Mouse (Mus musculus): Measurements from ENCODE around the gene Tpx2. TPM values are rescaled to one million over a fixed set of nuclear protein-coding genes. Genes with fewer than 3 reads are reported as not detected.

Tpx2 gene
- polyA plus RNA-seq, 1 experiment from 2014 or later: 51.1 TPM

- no peak overlapping the region for H3K4me2 ChIP-seq (replicated peaks)
- H3K4me1 ChIP-seq: peaks cover 19% of the 10 kb centered on the region
- no peaks in the 10 kb centered on the region for H3K36me3 ChIP-seq
- H3K9ac ChIP-seq (replicated peaks): no peak overlapping the region
- H3K9me3 ChIP-seq: no peaks in the 10 kb centered on the region
- no peak overlapping the region for H3K4me3 ChIP-seq
- H3K27me3 ChIP-seq: no peaks in the 10 kb centered on the region
- ATAC-seq (replicated peaks): no peak
- WGBS: 92% methylated on average over 1 of the region's 1 CpGs
- no peak overlapping the region for H3K27ac ChIP-seq (replicated peaks)
Observed at GRCm38 (mm10) chr2:152813232-152813631, 34.5 kb upstream of the Tpx2 start.

- H3K36me3 ChIP-seq: peaks cover 5% of the 10 kb centered on the region
- H3K27ac ChIP-seq (replicated peaks): no peak overlapping the region
- no peak overlapping the region for H3K4me2 ChIP-seq (replicated peaks)
- H3K27me3 ChIP-seq: no peaks in the 10 kb centered on the region
- H3K9me3 ChIP-seq: no peaks in the 10 kb centered on the region
- no peak for ATAC-seq (replicated peaks)
- WGBS: 92% methylated on average over 6 of the region's 6 CpGs
- no peak overlapping the region for H3K4me3 ChIP-seq
- no peak overlapping the region for H3K9ac ChIP-seq (replicated peaks)
- peaks cover 27% of the 10 kb centered on the region for H3K4me1 ChIP-seq
Observed at GRCm38 (mm10) chr2:152814213-152814874, 33.4 kb upstream of the Tpx2 start.

DNA sequence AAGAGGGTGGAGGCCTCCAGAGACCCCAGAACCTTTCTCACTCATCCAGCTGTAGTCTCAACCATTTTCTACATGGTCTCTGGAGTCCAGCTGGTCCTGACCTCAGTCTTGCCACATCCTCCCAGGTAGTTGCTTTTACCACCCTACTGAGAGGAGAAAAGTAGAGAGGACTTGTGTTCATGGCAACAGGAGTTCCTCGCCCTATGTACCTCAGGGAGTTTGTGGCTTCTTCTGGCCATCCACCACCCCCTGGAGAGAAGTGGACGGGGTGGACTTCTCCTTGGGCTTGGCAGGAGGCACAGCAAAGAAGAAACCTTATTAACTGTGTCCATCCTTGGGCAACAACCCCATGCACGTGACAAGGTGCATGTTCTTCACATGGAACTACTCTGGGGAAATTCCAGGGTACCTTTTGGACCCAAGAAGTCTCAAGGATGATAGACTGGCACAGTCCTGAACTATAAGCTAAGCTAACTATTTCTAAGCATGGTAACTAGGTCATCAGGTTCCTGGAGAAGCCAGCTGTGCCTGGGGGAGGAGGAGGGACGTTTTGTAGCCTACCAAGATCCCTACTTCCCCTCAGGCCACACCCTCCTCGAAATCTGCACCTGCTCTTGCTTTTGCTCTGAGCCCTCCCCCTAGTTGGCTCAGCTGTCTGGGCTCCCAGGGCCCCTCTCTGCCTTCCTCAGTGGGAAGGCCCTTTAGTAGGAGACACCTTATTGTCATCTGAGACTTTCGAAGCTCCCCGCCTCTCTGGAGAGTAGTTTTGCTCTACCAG, 31.7 kb upstream of the Tpx2 start:
- WGBS: 74% methylated on average over 7 of the region's 7 CpGs
- H3K4me1 ChIP-seq: peaks cover 42% of the 10 kb centered on the region
- no peak for ATAC-seq (replicated peaks)

GRCm38 (mm10) chr2:152816657-152817348, 31.0 kb upstream of the Tpx2 start:
- H3K4me1 ChIP-seq: peaks cover 47% of the 10 kb centered on the region
- no peak overlapping the region for H3K4me2 ChIP-seq (replicated peaks)
- H3K27ac ChIP-seq (replicated peaks): no peak overlapping the region

More for the DNA sequence above, 31.7 kb upstream of the Tpx2 start:
- Histone ChIP-seq H3K36me3 (peaks cover 7% of the 10 kb centered on the region), H3K27me3 (no peaks in the 10 kb centered on the region), H3K4me3 (no peak overlapping the region), H3K4me2 (replicated peaks) (no peak overlapping the region), H3K9ac (replicated peaks) (no peak overlapping the region), H3K27ac (replicated peaks) (no peak overlapping the region), H3K9me3 (no peaks in the 10 kb centered on the region)

DNA sequence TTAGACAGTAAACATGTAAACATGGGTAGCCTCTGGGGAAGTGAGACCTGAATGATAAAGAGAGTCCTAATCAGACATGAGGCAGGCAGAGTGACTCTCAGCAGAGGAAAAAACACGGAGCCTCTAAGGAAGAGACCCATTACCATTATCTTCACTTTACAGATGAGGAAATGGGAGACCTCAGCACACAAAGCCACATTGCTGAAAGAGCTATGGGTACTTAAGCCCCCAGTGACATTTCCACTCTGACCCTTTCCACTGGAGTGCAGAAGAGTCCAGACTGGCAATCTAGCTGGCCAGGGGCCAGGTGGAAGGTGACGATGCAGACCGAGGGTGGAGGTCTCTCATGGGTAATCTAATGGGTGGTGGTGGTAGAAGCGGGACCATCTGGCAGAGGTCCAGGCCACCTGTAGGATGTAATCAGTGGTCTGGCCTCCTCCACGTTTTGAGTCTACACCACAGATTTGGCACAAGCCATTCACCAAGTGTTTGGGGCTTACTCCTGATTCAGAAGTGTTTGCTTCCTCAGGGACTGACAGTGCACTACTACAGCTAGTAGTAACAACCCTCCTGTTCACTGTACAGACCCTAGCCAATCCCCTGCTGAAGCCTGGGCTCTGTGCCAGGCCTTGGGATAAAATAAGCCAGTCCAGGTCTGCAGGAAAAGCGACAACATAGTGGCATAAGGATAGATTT, 30.0 kb upstream of the Tpx2 start:
- no peaks in the 10 kb centered on the region for H3K27me3 ChIP-seq
- 31% methylated on average over 6 of the region's 6 CpGs for WGBS
- no peak overlapping the region for H3K9ac ChIP-seq (replicated peaks)
- peaks cover 47% of the 10 kb centered on the region for H3K4me1 ChIP-seq
- peaks cover 7% of the 10 kb centered on the region for H3K36me3 ChIP-seq
- H3K9me3 ChIP-seq: no peaks in the 10 kb centered on the region
- H3K4me2 ChIP-seq (replicated peaks): no peak overlapping the region
- H3K4me3 ChIP-seq: no peak overlapping the region
- H3K27ac ChIP-seq (replicated peaks): peak overlapping the region; percentile 32
- ATAC-seq (replicated peaks): peak; percentile 78

More at GRCm38 (mm10) chr2:152816657-152817348, 31.0 kb upstream of the Tpx2 start:
- no peak for ATAC-seq (replicated peaks)
- peaks cover 7% of the 10 kb centered on the region for H3K36me3 ChIP-seq
- no peak overlapping the region for H3K4me3 ChIP-seq
- 84% methylated on average over 3 of the region's 3 CpGs for WGBS
- H3K9me3 ChIP-seq: no peaks in the 10 kb centered on the region
- H3K27me3 ChIP-seq: no peaks in the 10 kb centered on the region
- H3K9ac ChIP-seq (replicated peaks): no peak overlapping the region

- Histone ChIP-seq H3K36me3 (peaks cover 7% of the 10 kb centered on the region), H3K4me3 (no peak overlapping the region), H3K4me2 (replicated peaks) (no peak overlapping the region), H3K4me1 (peaks cover 50% of the 10 kb centered on the region), H3K27me3 (no peaks in the 10 kb centered on the region), H3K27ac (replicated peaks) (no peak overlapping the region), H3K9ac (replicated peaks) (no peak overlapping the region), H3K9me3 (no peaks in the 10 kb centered on the region)
- 39% methylated on average over 5 of the region's 5 CpGs for WGBS
- ATAC-seq (replicated peaks): no peak
Observed at GRCm38 (mm10) chr2:152818679-152819078, 29.1 kb upstream of the Tpx2 start.

- Histone ChIP-seq H3K4me1 (peaks cover 55% of the 10 kb centered on the region), H3K36me3 (peaks cover 7% of the 10 kb centered on the region), H3K4me2 (replicated peaks) (no peak overlapping the region), H3K27ac (replicated peaks) (no peak overlapping the region), H3K9ac (replicated peaks) (no peak overlapping the region), H3K9me3 (no peaks in the 10 kb centered on the region), H3K4me3 (no peak overlapping the region), H3K27me3 (no peaks in the 10 kb centered on the region)
- no peak for ATAC-seq (replicated peaks)
- WGBS: 97% methylated on average over 3 of the region's 3 CpGs
Observed at GRCm38 (mm10) chr2:152819097-152819624, 28.6 kb upstream of the Tpx2 start.

DNA sequence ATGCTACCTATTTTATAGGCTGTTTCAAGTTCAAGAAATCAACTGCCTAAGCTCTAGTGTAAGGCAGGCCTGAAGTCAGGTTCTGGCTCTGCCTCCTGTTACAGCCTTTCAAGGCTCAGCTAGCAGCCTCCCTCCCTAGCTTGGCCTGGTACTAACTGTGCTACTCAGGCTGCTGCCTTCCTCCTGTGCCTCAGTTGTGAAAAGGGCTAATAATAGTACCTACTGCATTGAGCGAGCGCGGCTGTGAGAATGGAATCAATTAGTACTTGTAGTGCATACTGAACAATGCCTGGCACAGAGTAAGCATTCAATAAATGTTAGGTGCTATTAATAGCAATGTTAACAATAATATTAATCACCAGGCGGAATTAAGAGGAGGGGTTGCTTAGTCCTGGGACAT, 27.8 kb upstream of the Tpx2 start:
- Histone ChIP-seq H3K9me3 (no peaks in the 10 kb centered on the region), H3K4me1 (peaks cover 62% of the 10 kb centered on the region), H3K9ac (replicated peaks) (no peak overlapping the region), H3K4me2 (replicated peaks) (no peak overlapping the region), H3K4me3 (no peak overlapping the region), H3K36me3 (peaks cover 7% of the 10 kb centered on the region), H3K27ac (replicated peaks) (peak overlapping the region; percentile 68), H3K27me3 (no peaks in the 10 kb centered on the region)
- peak; percentile 30; the same call in 1 of the 2 replicates for ATAC-seq (replicated peaks)
- 32% methylated on average over 4 of the region's 4 CpGs for WGBS

DNA sequence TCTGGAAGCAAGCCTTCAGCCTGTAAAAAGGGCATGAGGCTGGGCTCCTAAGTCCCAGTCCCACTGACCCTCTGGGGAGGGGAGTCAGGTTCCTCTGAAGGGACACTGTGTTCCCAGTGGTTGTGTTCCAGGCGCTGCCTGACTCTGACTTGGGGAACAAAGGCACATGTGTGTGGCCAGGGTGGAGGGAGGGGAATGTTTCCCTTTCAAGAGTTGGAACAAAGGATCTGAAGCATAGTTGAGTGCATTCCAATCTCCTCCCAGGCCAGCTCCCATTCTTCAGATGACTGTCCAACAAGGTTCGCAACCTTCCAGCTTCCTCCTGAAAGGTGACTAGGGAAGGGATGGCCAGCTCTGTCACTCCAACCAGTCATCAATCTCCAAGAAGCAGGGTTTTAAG, 27.4 kb upstream of the Tpx2 start:
- Histone ChIP-seq H3K4me2 (replicated peaks) (no peak overlapping the region), H3K9ac (replicated peaks) (no peak overlapping the region), H3K4me3 (no peak overlapping the region), H3K27ac (replicated peaks) (peak overlapping the region; percentile 68), H3K4me1 (peaks cover 66% of the 10 kb centered on the region), H3K27me3 (no peaks in the 10 kb centered on the region), H3K36me3 (peaks cover 7% of the 10 kb centered on the region), H3K9me3 (no peaks in the 10 kb centered on the region)
- no peak for ATAC-seq (replicated peaks)
- WGBS: 15% methylated on average over 2 of the region's 2 CpGs

GRCm38 (mm10) chr2:152821023-152821422, 26.7 kb upstream of the Tpx2 start:
- peak overlapping the region; percentile 68 for H3K27ac ChIP-seq (replicated peaks)
- H3K27me3 ChIP-seq: no peaks in the 10 kb centered on the region
- no peak for ATAC-seq (replicated peaks)
- H3K36me3 ChIP-seq: peaks cover 7% of the 10 kb centered on the region
- H3K9ac ChIP-seq (replicated peaks): no peak overlapping the region
- H3K9me3 ChIP-seq: no peaks in the 10 kb centered on the region
- H3K4me3 ChIP-seq: no peak overlapping the region
- WGBS: 78% methylated on average over 5 of the region's 5 CpGs
- H3K4me1 ChIP-seq: peaks cover 72% of the 10 kb centered on the region
- H3K4me2 ChIP-seq (replicated peaks): no peak overlapping the region

DNA sequence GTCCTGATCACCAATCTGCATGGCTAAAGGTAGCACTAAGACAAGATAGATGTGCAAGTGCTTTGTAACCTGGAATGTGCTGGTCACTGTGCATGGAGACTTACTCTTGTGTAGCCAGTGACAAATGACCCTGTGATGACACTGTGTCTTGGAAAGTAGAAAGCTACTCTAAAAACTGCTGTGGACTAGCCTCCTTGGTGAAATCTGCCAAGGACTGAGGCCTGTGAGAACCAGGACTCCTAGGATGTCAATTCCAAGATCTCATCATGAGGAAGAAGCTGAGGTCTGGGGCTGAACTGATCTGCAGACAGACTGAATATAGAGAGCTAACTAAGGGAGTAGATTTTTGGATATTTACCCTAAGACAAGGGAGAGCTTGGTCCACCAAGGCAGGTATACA, 26.2 kb upstream of the Tpx2 start:
- Histone ChIP-seq H3K27ac (replicated peaks) (no peak overlapping the region), H3K4me2 (replicated peaks) (no peak overlapping the region), H3K9ac (replicated peaks) (no peak overlapping the region), H3K36me3 (peaks cover 7% of the 10 kb centered on the region), H3K9me3 (no peaks in the 10 kb centered on the region), H3K4me3 (no peak overlapping the region), H3K4me1 (peaks cover 74% of the 10 kb centered on the region), H3K27me3 (no peaks in the 10 kb centered on the region)
- no peak for ATAC-seq (replicated peaks)
